Mouse (Mus musculus) hematopoietic stem cell, adult 5-6 weeks (primary cell): Measurements from ENCODE around the gene A030005K14Rik. TPM values are rescaled to one million over a fixed set of nuclear protein-coding genes. Genes with fewer than 3 reads are reported as not detected.

ENCODE experiments used
- ATAC-seq, 2 experiments: fragments of 125-278 bp in 1 of 2; replicated peaks in 1 of 2; 2 replicates each; pipeline ENCODE4 v1.8.0; 2016 to 2017; ENCODE audit warnings: inconsistent platforms in 2 of 2, mild to moderate bottlenecking in 2 of 2, moderate number of reproducible peaks in 2 of 2, low read depth in 1 of 2, moderate TSS enrichment in 1 of 2; ENCODE audit not compliant: low FRiP score in 2 of 2, poor library complexity in 2 of 2, severe bottlenecking in 2 of 2, insufficient read depth in 1 of 2, low TSS enrichment in 1 of 2
- total RNA-seq: library from RNA; stranded (forward); fragments of 172-1452, 232-1000 nt; gene quantifications from 2 replicates; pipeline ENCODE4 v1.2.3, GENCODE M21; 2017

A030005K14Rik gene
- total RNA-seq, 1 experiment from 2014 or later, result not detected

DNA sequence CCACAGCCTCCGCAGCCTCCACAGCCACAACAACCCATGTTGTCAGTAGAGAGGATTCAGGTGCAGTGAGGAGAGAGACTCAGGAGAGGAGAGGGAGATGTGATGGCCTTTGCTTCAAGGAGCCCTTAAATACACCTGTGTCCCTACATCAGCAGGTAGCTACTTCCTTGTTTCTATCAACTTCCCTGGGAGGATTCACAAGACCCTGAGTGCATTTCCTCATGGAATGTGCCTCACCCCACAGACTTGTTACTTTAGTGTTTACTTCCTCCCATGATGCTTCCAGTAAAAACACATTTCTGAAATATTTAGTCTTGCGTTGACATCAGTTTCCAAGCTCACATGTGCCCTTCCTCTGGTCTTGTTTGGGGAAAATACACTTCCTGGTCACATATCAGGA lies 16.8 kb downstream of the A030005K14Rik start, which contains the start of gene Krtap28-10:
Gene Krtap28-10, minus strand, starts transcription at position 101 of the 400 bp plus-strand sequence.
- ATAC-seq, result no peak

DNA sequence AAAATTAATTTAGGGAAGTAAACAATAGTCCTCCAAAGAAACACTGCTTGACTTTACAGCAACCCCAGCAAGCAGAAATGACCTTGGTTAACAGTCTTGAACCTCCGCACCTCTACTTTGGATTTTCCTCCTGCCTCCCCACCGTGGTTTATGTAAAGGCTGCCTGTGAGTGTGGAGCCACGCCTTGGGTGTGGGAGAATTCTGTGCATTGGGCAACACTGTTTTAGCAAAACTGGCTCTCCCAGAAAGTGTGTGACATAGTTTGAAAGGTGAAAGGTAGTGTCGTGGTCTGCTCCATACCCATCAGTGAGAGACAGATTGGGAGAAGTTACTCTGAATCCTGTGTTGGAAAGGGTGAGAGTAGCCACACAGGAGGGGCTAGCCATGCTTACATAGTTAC lies 20.1 kb downstream of the A030005K14Rik start:
- ATAC-seq, result no peak

DNA sequence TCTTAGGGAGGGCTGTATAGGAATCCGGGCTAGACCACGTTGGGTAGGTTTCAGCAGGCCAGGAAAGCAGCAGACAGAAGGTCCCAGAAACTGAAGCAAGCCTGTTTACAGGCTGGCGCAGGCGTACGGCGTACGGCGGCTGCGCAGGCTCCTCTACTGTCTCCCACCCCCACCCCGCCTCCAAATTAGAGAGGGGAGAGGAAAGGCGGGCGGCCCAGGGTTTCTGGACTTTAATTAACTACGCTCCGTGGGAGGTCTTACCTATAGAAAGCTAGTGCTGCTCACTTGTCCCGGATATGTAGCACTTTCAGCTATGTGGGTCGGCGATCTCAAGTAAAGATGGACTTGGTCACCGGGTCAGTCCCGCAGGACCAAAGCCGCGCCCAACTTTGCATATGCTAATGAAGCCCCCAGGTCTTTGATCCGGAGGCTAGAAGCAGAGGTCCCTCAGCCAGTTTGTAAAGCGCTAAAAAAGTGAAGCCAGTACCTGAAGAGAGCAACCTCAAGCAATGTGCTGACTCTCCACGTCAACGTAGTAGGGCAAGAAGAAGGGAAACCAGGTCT lies 21.0 kb downstream of the A030005K14Rik start, which contains the start of gene Slc19a3:
Gene Slc19a3, minus strand, starts transcription at position 340 of the 564 bp plus-strand sequence.
- ATAC-seq, result peak; percentile 79 to 90

DNA sequence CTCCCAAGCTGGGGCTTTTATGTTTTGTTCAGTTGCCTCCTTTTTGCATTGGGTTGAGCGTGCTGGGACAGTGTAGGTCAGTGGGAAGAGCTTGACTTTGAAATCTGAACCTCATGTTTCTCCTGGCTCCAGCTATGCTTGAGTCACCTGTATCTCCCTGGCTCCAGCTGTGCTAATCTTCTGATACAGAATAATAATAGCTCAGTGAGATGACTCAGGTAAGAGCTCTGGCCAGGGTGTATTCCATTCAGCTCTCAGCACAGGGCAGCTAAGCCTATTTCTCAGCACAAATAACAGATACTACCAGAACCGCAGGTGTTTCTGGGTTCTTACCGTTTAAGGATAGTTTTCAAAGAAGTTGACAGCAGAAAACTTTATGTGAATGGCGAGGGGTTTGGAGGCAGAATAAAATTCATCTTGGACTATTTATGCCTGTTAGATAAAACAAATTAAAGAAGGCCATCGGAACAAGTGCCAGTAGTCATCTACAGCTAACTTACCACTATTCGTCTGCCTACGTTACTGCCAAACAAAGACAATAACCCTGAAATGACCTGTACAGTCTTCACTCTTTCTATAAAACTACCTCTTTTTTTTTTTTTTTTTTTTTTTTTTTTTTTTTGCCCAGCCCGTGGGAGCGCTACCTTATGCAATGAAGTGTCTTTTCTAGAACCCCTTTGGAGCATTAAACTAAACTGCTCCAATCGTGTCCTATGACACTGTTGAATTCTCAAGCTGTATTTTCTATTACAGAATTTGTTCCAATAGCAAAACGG lies 22.1 kb downstream of the A030005K14Rik start:
- no peak for ATAC-seq

DNA sequence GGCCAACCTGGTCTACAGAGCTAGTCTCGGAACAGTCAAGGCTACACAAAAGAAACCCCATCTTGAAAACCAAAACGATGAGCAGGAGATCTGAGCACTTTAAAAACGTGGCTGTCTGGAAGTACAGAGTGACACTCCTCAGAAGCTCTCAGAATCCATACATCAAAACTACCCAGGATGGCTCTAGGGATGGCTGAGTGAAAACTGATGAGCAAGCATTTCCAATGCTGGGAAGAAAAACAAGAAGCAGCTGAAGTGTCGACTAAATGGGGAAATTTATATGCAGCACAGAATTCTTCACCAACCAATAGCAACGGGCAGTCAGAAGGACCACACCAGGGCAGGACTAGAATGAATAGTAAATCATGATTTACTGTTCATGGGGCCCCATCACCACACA lies 24.7 kb downstream of the A030005K14Rik start:
- ATAC-seq, result no peak

DNA sequence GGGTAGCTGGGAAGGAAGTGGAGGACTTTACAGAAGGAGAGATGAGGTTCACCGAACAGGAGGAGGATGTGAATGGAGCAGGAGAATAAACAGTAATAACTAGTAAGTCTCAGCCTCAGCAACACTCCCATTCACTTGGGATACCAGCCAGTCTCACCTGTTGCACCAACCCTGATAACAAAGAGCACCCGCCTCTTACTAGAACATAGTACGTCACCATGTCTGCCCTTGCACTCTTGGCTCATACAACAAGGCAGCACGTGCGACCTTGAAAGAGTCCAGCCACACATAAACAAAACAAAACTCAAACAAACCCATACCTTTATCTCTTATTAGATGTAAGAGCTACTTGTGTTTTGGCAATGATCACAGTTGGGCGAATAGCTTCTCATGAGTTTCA lies 26.7 kb downstream of the A030005K14Rik start:
- no peak for ATAC-seq

DNA sequence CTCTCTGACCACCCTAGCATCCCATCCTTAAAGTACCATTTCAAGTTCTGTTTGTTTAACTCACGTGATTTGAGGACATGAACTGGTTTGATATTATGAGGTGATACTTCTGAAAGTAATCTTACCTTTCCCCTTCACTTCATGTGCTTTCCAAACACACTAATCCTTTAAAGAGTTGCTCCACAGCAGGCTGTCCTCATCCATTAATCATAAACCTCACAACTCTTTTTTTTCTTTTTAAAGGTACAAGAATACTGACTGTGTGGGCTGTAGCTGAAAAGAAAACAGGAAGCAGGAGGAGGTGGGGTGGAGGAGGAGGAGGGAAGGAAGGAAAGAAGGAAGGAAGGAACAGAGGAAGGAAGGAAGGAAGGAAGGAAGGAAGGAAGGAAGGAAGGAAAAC lies 27.2 kb downstream of the A030005K14Rik start:
- no peak for ATAC-seq

DNA sequence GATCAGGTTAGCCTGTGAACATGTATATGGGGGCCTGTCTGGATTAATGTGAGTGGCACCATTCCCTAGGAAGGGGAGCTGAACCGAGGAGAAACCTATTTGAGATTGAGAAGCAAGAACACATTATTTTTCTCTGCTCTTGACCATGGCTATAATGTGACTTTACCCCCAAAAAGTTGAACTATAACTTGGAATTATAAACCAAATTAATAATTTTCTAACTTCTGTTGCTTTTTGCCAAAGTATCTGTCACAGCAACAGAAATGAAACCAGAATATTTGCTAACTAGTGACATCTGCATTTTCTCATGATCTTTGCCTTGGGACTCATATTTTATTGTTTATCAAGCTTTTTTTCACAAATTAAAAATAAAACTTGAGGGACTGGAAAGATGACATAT lies 42.6 kb downstream of the A030005K14Rik start:
- ATAC-seq, result no peak

DNA sequence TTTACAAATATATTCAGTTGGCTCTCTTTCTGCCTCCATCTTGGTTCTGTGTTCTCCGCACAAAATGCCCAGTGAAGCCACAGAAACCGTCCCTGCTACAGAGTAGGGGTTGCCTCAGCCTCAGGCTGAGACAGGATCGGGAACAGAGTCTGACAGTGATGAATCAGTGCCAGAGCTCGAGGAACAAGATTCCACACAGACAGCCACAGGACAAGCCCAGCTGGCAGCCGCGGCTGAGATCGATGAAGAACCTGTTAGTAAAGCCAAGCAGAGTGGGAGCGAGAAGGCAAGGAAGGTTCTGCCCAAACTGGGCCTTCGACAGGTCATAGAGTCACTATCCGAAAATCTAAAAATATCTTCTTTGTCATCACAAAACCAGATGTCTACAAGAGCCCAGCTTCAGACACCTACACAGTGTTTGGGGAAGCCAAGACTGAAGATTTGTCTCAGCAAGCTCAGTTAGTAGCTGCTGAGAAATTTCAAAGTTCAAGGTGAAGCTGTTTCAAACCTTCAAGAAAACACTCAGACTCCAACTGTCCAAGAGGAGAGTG lies 43.8 kb downstream of the A030005K14Rik start:
- no peak for ATAC-seq

DNA sequence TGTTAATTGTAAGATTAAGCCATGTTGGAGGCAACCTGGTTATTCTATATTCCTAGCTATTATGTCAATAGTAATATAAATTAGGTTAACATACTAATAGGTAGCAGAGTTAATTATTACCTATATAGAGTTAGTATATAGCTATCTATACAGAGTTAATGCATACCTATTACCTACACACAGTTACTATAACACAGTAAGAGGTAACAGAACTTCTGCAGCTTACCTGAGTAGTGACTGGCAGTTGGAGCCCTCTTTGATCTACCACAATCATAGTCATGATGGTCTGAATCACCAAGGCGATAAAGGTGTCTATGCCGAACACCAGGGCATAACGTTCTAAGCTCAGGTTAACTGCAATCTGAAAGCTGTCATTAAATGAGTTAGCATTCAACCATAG lies 44.7 kb downstream of the A030005K14Rik start:
- no peak for ATAC-seq

Other genes with a start within 250 kb of the A030005K14Rik start
- 36.5 and 37.6 TPM in 2 replicates for gene Agfg1, start 219.9 kb downstream of the A030005K14Rik start, total RNA-seq
- not detected in 2 replicates for gene A030005L19Rik, start 146.1 kb downstream of the A030005K14Rik start, total RNA-seq
- not detected in 2 replicates for gene A030014E15Rik, start 134.5 kb downstream of the A030005K14Rik start, total RNA-seq
- gene Gm6217, start 128.0 kb downstream of the A030005K14Rik start, total RNA-seq, result not detected in 2 replicates
- not detected in 2 replicates for gene A030003K21Rik, start 116.0 kb downstream of the A030005K14Rik start, total RNA-seq
- gene Gm7544, start 103.4 kb downstream of the A030005K14Rik start, total RNA-seq, result not detected in 2 replicates
- gene Gm47955, start 99.1 kb downstream of the A030005K14Rik start, total RNA-seq, result not detected in 2 replicates
- not detected in 2 replicates for gene Gm47959, start 58.8 kb downstream of the A030005K14Rik start, total RNA-seq
- 0.38 and 0.79 TPM in 2 replicates for gene Slc19a3, start 20.9 kb downstream of the A030005K14Rik start, total RNA-seq
- gene Krtap28-10, start 16.9 kb downstream of the A030005K14Rik start, total RNA-seq, result not detected in 2 replicates
- gene Gm47969, start 14.4 kb downstream of the A030005K14Rik start, total RNA-seq, result not detected in 2 replicates
- not detected in 2 replicates for gene Krtap28-13, start 1.6 kb upstream of the A030005K14Rik start, total RNA-seq
- not detected in 2 replicates for gene Ccl20, start 57.4 kb upstream of the A030005K14Rik start, total RNA-seq
- not detected in 2 replicates for gene Daw1, start 100.4 kb upstream of the A030005K14Rik start, total RNA-seq